Comparison of ENCODE assay signal across 25 mouse cellular contexts in genomic region chr10:91260416-91260815, GRCm38 (mm10).
DNase-seq lines count a peak whose midpoint lies in the region; ATAC-seq lines count a peak whose summit lies in the region.
"Had no signal": no experiment of that assay in that cellular context is flagged by ENCODE, and none has a peak within 500 bp of the region (broad histone marks: within the 10 kb centered on the region; RNA-seq: fewer than 3 reads in every experiment).

No protein-coding gene starts in this region.

- no peak overlapping the region for H3K27ac ChIP-seq in midbrain, embryonic 14.5 days (replicated peaks; ENCODE audit: low read depth, low read length)
- no peak overlapping the region for H3K27ac ChIP-seq in midbrain, embryonic 10.5 days (replicated peaks)
- H3K27ac ChIP-seq: embryonic facial prominence, embryonic 12.5 days; embryonic facial prominence, embryonic 15.5 days; forebrain, embryonic 15.5 days; hindbrain, embryonic 10.5 days; hindbrain, embryonic 14.5 days; hindbrain, postnatal 0 days had no signal

- H3K9ac ChIP-seq in midbrain, embryonic 14.5 days (replicated peaks; ENCODE audit: low read length): no peak overlapping the region
- H3K9ac ChIP-seq: embryonic facial prominence, embryonic 12.5 days; embryonic facial prominence, embryonic 15.5 days; forebrain, embryonic 15.5 days; hindbrain, embryonic 14.5 days had no signal

- 78% methylated on average over 10 of the region's 10 CpGs for WGBS in midbrain, embryonic 14.5 days
- 91% methylated on average over 10 of the region's 10 CpGs for WGBS in midbrain, embryonic 10.5 days

- H3K9me3 ChIP-seq in midbrain, embryonic 14.5 days (ENCODE audit: control insufficient read depth, low read length): no peaks in the 10 kb centered on the region
- H3K9me3 ChIP-seq in midbrain, embryonic 10.5 days (replicated peaks): no peaks in the 10 kb centered on the region
- H3K9me3 ChIP-seq: embryonic facial prominence, embryonic 12.5 days; embryonic facial prominence, embryonic 15.5 days; forebrain, embryonic 15.5 days; hindbrain, embryonic 10.5 days had no signal

- no peak for ATAC-seq in midbrain, embryonic 14.5 days (ENCODE audit: low FRiP score, low TSS enrichment)
- ATAC-seq: activated CD4-positive, CD25-positive, alpha-beta regulatory T cell, adult 4 months; CD4-positive, CD25-positive, alpha-beta regulatory T cell, adult 4 months; forebrain, embryonic 15.5 days; hindbrain, postnatal 0 days; inflammation-experienced regulatory T-cells, adult 6 months had no signal

- no peaks in the 10 kb centered on the region for H3K4me1 ChIP-seq in midbrain, embryonic 14.5 days (ENCODE audit: control insufficient read depth, insufficient read depth, low read length)
- H3K4me1 ChIP-seq in midbrain, embryonic 10.5 days: no peaks in the 10 kb centered on the region
- H3K4me1 ChIP-seq: embryonic facial prominence, embryonic 12.5 days; forebrain, embryonic 15.5 days; hindbrain, embryonic 10.5 days had no signal

- no peak overlapping the region for H3K4me3 ChIP-seq in midbrain, embryonic 14.5 days (replicated peaks; ENCODE audit: low read depth, low read length)
- no peak overlapping the region for H3K4me3 ChIP-seq in midbrain, embryonic 10.5 days
- H3K4me3 ChIP-seq: embryonic facial prominence, embryonic 12.5 days; embryonic facial prominence, embryonic 15.5 days; forebrain, embryonic 15.5 days; hindbrain, embryonic 10.5 days had no signal

- no peaks in the 10 kb centered on the region for H3K27me3 ChIP-seq in midbrain, embryonic 14.5 days (ENCODE audit: control insufficient read depth, insufficient read depth, low read length)
- H3K27me3 ChIP-seq in midbrain, embryonic 10.5 days (ENCODE audit: low read depth, poor library complexity, severe bottlenecking): no peaks in the 10 kb centered on the region
- H3K27me3 ChIP-seq: embryonic facial prominence, embryonic 12.5 days; embryonic facial prominence, embryonic 15.5 days; forebrain, embryonic 15.5 days had no signal

- H3K36me3 ChIP-seq in midbrain, embryonic 14.5 days (ENCODE audit: control insufficient read depth, insufficient read depth, low read length): no peaks in the 10 kb centered on the region
- H3K36me3 ChIP-seq in midbrain, embryonic 10.5 days: no peaks in the 10 kb centered on the region
- H3K36me3 ChIP-seq: embryonic facial prominence, embryonic 12.5 days; embryonic facial prominence, embryonic 15.5 days; forebrain, embryonic 15.5 days; hindbrain, embryonic 10.5 days had no signal

- DNase-seq in midbrain, embryonic 14.5 days: peak; percentile 50
- DNase-seq in midbrain, embryonic 10.5 days (ENCODE audit: low spot score): no peak
- peak; percentile 25 for DNase-seq in Muller cell, postnatal 12 days (ENCODE audit: inconsistent ontology term)
- DNase-seq in brain, adult 2 months (ENCODE audit: low read depth, low spot score): peak; percentile 24
- no peak for DNase-seq in ovary, postnatal 14 days (ENCODE audit: low spot score)
- DNase-seq in kidney, postnatal 4 days: no peak
- DNase-seq: adrenal gland, adult 8-10 months; adrenal gland, postnatal 25 days; cerebellum, adult 11 months; cerebellum, adult 2 months; cerebellum, adult 9-11 months; cerebellum, postnatal 25 days; gastrocnemius, postnatal 10 days; gastrocnemius, postnatal 36 days; heart, postnatal 36 days had no signal

- H3K4me2 ChIP-seq in midbrain, embryonic 14.5 days (ENCODE audit: low read length): no peak overlapping the region
- H3K4me2 ChIP-seq: embryonic facial prominence, embryonic 12.5 days; embryonic facial prominence, embryonic 15.5 days; forebrain, embryonic 15.5 days; heart, embryonic 11.5 days; hindbrain, embryonic 14.5 days had no signal

Comparison
In these comparisons a context has a peak if more than half of its experiments do, and no peak if none do; other contexts are left out.
1. DNase-seq: peak in midbrain, embryonic 14.5 days (single experiment), Muller cell, postnatal 12 days (single experiment) and brain, adult 2 months (single experiment); none in midbrain, embryonic 10.5 days (single experiment), ovary, postnatal 14 days (single experiment) and kidney, postnatal 4 days (0 of 2).